Mouse (Mus musculus) small intestine, adult 2 months (tissue): ENCODE measurements around the gene Ssu2. TPM values are rescaled to one million over a fixed set of nuclear protein-coding genes. Genes with fewer than 3 reads are reported as not detected.
A peak's percentile ranks its signal among the peaks of the same experiment; 100 is the strongest.

ENCODE experiments used
- H3K27ac ChIP-seq: fragments of 200-500 bp; 2 replicates; pipeline ENCODE4 v1.5.1; 2012; ENCODE audit warnings: low read depth, low read length, control low read depth, inconsistent platforms; ENCODE audit not compliant: insufficient read depth
- H3K27me3 ChIP-seq: fragments of 200-500 bp; 2 replicates; pipeline ENCODE4 v1.6.1; 2012; ENCODE audit warnings: mild to moderate bottlenecking, moderate library complexity, low read length, inconsistent platforms; ENCODE audit not compliant: control insufficient read depth, insufficient read depth
- H3K36me3 ChIP-seq: fragments of 200-500 bp; 2 replicates; pipeline ENCODE4 v1.6.1; 2012; ENCODE audit warnings: mild to moderate bottlenecking, low read length, control low read depth, inconsistent platforms; ENCODE audit not compliant: control insufficient read depth, insufficient read depth
- H3K4me1 ChIP-seq: fragments of 200-500 bp; 2 replicates; pipeline ENCODE4 v1.6.1; 2012; ENCODE audit warnings: low read length, inconsistent platforms, mixed read lengths; ENCODE audit not compliant: control insufficient read depth, insufficient read depth, insufficient read length
- H3K4me3 ChIP-seq: fragments of 200-500 bp; 2 replicates; pipeline ENCODE4 v1.5.1; 2012; ENCODE audit warnings: low read depth, mild to moderate bottlenecking, control low read depth, inconsistent platforms, low read length, moderate library complexity
- CTCF ChIP-seq: fragments of 200-500 bp; IDR thresholded peaks from 2 replicates; pipeline ENCODE4 v1.5.1; 2012; ENCODE audit warnings: low read depth, mild to moderate bottlenecking, control low read depth, inconsistent platforms, low read length, moderate library complexity, mixed read lengths; ENCODE audit not compliant: insufficient replicate concordance, insufficient read length; ENCODE audit errors: extremely low read depth
- POLR2A ChIP-seq: fragments of 200-500 bp; IDR thresholded peaks from 2 replicates; pipeline ENCODE4 v1.6.1; 2012; ENCODE audit warnings: low read depth, mild to moderate bottlenecking, control low read depth, inconsistent platforms, low read length, moderate library complexity
- WGBS: fragments of 180-500 bp; shearing (Covaris S2); methylation state at CpG from one replicate; pipeline ENCODE4 v1.1.7; 2018; 5-methylcytosine and 5-hydroxymethylcytosine counted together
- polyA plus RNA-seq: library from polyadenylated mRNA; depleted of rRNA; stranded (reverse); fragments of >200 nt; gene quantifications from 2 replicates; pipeline ENCODE4 v1.2.3, GENCODE M21; 2012

Ssu2 gene
- polyA plus RNA-seq, 1 experiment: 4.9 TPM

DNA sequence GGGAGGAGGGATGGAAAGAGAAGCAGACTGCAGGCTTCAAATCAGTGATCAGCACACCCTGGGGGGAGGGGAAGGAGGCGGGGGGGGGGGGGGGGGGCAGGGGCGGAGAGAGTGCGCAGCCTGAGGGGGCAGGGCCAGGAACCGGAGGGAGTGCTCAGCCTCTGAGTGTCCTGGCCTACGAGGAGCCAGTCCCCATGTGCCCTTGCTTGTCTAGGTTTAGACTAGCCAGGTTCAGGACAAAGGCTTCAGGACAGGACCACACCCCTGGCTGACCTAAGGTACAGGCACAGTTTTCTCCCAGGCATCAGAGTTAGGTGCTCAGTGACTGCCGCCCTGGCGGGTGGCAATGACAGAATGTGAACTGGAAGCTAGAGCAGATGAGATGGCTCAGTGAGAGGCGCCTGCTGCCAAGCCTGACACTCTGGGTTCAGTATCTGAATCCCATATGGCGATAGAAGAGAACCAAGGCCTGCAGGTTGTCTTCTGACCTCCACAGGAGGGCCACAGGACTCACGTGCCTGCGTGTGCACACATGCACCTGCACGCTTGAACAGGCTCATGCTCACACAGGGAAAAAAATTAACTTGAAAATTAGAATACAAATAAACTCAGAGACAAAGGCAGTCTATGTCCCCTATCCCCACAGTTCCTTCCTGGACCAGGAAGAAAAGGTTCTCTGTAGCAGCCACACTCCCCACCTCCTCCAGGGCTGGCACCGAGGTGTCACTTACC, 12.0 kb downstream of the Ssu2 start:
- TF ChIP-seq POLR2A: no peak
- no peak for TF ChIP-seq CTCF
- H3K4me1 ChIP-seq: no peaks in the 10 kb centered on the region
- no peaks in the 10 kb centered on the region for H3K36me3 ChIP-seq
- WGBS: 50% methylated on average over 12 of the region's 13 CpGs
- H3K4me3 ChIP-seq: no peak overlapping the region
- H3K27ac ChIP-seq: no peak overlapping the region
- H3K27me3 ChIP-seq: no peaks in the 10 kb centered on the region

DNA sequence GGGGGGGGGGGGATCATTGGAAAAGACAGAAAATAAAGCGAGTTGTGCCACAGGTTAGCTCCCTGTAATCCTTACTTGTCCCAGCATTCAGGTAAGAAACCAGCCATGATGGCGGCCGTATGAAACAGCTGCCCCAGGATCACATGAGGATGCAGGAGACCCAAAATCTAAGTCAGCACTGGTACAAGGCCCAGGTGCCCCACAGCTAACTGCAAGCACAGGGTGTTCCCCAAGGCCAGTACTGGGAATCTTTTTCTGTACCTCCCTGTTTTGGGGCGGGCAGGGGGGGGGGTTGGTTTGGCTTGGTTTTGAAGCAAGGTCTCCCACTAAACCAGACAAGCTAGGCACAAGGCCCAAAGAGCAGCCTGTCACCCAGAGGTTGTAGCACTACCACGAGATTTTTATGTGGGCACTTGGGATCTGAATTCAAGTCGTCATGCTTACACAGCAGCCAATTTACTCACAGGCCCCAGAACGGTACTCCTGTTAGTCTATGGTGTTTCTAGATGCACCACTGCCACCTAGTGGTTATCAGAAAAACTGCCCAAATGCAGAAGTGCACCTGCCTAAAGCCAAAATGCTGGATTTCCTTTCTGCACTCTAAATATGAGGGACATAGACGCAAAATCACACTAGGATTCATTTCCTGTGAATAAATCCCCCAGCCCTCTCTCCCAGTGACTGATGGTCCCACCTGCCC, 13.8 kb downstream of the Ssu2 start:
- H3K4me3 ChIP-seq: no peak overlapping the region
- H3K27ac ChIP-seq: no peak overlapping the region
- 41% methylated on average over 8 of the region's 8 CpGs for WGBS
- H3K27me3 ChIP-seq: no peaks in the 10 kb centered on the region
- TF ChIP-seq POLR2A: no peak
- TF ChIP-seq CTCF: peak; percentile 18; the same call in 1 of the 2 replicates
- H3K4me1 ChIP-seq: no peaks in the 10 kb centered on the region; the same call in 1 of the 2 replicates
- no peaks in the 10 kb centered on the region for H3K36me3 ChIP-seq

DNA sequence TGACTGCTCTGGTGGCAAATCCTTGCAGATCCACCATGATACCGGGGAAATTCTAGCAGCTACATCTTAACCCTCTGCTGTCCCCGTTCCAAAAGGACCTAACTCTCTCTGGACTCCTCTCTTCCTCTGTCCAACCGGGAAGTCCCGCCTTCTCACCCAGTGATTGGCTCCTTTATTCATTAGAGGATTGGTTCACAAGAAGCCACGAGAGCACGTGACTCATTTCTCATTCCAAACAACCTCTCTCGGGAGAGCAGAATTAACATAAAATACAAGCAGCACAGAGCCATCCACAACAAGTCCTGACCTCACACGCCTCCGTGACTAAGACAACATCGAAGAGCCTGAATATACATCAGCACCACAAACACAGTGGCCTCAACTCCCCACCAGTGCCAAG, 22.5 kb downstream of the Ssu2 start:
- Histone ChIP-seq H3K27ac (no peak overlapping the region), H3K4me3 (no peak overlapping the region), H3K36me3 (no peaks in the 10 kb centered on the region), H3K4me1 (no peaks in the 10 kb centered on the region; the same call in 1 of the 2 replicates), H3K27me3 (no peaks in the 10 kb centered on the region)
- 81% methylated on average over 10 of the region's 10 CpGs for WGBS
- no peak for TF ChIP-seq POLR2A
- TF ChIP-seq CTCF: no peak

DNA sequence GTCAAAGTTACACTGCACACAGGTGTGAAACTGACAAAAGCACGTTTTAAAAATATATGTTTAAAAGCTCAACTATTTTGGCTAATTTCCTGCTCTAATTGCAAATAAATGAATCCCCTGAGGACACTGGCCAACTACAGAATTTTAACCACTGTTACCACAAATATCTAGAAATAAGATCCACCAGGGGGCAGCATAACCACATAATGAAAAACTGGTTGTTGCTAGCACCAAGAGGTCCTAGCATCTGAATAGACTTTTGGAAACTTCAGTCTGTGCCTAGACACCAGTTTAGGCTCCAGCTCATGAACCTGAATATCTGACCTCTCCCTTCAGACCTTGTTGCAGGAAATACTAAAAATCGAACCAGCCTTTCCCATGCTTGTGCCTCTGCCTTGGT, 23.2 kb downstream of the Ssu2 start:
- H3K4me1 ChIP-seq: no peaks in the 10 kb centered on the region
- H3K27ac ChIP-seq: no peak overlapping the region
- no peaks in the 10 kb centered on the region for H3K27me3 ChIP-seq
- H3K4me3 ChIP-seq: no peak overlapping the region
- 35% methylated on average over 2 of the region's 2 CpGs for WGBS
- H3K36me3 ChIP-seq: no peaks in the 10 kb centered on the region
- no peak for TF ChIP-seq CTCF

DNA sequence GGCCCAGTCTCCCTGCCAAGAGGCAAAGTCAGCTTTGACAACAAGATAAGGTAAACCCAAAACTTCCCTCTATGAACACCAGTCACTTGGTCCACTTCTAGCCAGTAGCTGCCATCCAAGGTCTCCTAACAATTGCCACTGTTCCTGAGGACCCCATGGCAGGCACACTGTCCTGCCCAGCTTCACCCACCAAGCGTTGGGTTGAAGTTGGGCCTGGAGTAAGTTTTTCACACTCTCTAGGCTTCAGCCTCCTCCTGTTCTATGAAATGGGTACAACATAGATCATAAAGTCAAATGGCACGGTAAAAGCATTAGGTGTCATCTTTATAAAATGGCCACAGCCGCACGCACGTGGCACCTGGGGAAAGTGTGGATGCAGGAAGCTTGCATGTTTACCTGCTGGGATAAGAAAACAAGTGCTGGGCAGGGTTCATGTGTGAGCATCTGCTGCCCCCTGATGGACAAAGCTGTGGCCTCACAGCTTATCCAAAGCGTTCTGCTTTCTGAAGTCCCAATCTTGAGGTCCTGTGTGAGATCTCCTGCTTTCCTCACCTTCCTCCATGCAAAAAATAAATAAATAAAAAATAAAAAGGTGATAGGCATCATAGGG, 25.4 kb downstream of the Ssu2 start:
- Histone ChIP-seq H3K27ac (no peak overlapping the region), H3K27me3 (no peaks in the 10 kb centered on the region), H3K4me1 (no peaks in the 10 kb centered on the region), H3K36me3 (no peaks in the 10 kb centered on the region), H3K4me3 (no peak overlapping the region)
- WGBS: 27% methylated on average over 6 of the region's 6 CpGs
- TF ChIP-seq POLR2A (no peak), CTCF (peak; percentile 90)

DNA sequence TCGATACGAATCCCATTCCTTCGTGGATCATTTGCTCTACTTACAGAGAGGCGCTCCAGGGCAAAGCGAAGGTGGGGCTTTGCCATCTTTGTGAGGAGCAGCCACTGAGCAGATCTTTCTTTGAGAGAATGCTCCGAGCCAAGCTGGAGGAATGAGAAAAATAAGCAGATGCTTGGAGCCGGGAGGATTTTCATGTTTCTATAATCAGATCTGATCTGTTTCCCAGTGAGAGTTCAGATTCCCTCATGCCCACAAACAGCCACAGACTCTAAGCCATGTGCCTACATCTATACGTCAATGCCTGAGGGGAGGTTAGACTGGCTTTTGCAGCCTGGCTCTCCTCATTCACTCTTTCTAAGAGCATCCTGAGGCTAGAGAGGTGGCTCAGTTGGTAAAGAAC, 27.1 kb downstream of the Ssu2 start:
- WGBS: 81% methylated on average over 8 of the region's 8 CpGs
- no peaks in the 10 kb centered on the region for H3K36me3 ChIP-seq
- no peak overlapping the region for H3K4me3 ChIP-seq
- no peak overlapping the region for H3K27ac ChIP-seq
- H3K4me1 ChIP-seq: no peaks in the 10 kb centered on the region
- TF ChIP-seq POLR2A (no peak), CTCF (no peak)
- no peaks in the 10 kb centered on the region for H3K27me3 ChIP-seq

DNA sequence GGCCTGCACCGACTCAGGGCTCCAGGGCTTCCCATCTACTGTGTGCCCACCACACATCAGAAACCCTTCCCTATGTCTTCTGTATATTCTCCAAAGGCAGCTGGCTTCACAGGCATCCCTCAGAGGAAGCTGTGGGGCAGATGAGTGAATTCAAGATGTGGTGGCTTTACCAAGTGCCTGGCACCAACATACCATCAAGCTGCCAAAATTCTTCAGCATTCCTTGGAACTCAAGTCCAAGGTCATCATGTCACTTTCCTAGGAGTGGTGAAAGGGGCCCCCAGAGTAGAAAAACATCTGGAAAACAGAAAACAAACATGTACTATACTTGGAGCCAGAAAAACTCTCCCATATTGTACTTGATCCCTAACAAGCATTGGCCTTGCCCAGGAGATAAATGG, 28.5 kb downstream of the Ssu2 start:
- Histone ChIP-seq H3K4me1 (no peaks in the 10 kb centered on the region), H3K4me3 (no peak overlapping the region), H3K27me3 (no peaks in the 10 kb centered on the region), H3K27ac (no peak overlapping the region), H3K36me3 (no peaks in the 10 kb centered on the region)
- WGBS: 88% methylated on average over 1 of the region's 1 CpGs
- TF ChIP-seq CTCF: no peak
- TF ChIP-seq POLR2A: no peak
